Mouse (Mus musculus) retina, postnatal 1 day (tissue): ENCODE results near the gene Sowaha.

ENCODE experiments used
- DNase-seq: peaks from one replicate; pipeline ENCODE4 v3.0.0-alpha.2; 2012

The Sowaha gene

GRCm38 (mm10) chr11:53469968-53470695 is 9.9 kb downstream of the Sowaha start, which contains the start of gene Gm9837:
TSS of gene Gm9837 (minus strand) at chr11:53470479.
- peak; percentile 94 for DNase-seq

DNA sequence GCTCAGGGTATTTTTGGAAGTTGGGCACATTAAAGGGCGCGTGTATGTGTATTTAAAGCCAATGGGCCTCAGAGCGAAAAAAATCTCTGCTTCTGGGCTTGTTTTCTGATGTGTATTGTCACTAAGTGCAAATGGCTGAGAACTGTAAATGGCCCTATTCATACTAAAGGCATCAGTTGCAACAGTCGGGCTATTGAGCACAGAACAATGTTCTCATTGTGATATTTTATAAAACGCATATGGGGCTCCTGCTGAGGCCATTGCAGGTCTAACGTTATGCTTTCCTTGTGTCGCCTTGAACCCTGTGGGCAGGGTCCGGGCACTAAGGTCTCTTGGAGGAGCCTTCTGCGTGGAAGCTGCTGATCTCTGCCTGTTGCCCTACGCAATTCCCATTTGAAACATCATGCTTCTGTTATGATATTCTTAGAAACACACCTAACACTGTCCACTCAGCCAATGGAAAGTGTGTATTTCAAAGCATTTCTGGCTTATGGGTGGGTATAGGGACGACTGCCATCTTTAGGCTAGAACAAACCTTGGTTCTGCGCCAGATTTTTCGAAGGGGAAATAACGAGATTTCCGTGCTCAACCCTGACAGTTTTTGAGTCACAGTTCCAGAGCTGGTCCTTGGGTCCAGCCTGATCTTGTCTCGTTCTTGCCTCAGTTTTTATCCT is 10.6 kb downstream of the Sowaha start:
- DNase-seq = peak; percentile 67

DNA sequence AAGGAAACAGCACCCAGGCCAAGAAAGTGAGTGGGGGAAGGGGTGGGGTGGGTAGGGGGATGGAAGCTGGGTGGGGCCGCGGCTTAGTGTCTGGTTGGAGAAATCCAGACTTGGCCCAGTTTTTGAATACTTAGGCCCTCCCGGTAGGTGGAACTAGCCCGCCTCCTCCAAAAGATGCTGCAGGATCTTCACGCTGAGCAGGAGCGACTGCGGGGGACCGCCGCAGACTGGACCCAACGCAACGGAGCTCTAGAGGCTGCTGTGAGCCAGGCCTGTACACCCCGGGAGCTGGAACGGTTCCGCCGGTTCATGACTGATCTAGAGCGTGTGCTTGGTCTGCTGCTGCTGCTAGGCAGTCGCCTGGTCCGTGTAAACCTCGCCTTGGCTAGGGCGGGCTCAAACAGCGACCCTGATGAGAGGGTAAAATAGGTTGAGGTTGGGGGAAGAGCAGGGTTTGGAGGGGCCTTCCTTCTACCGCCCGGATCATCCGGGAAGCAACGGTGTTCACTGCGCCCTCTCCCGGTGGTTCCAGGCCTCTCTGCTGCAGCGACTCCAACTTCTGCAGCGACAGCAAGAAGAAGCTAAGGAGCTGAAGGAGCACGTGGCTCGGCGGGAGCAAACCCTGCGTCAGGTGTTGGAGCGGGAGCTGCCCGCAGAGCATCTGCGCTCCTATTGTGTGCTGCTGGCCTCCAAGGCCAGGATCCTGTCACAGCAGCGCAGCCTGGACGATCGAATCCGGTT is 13.7 kb downstream of the Sowaha start:
- peak; percentile 88 for DNase-seq

DNA sequence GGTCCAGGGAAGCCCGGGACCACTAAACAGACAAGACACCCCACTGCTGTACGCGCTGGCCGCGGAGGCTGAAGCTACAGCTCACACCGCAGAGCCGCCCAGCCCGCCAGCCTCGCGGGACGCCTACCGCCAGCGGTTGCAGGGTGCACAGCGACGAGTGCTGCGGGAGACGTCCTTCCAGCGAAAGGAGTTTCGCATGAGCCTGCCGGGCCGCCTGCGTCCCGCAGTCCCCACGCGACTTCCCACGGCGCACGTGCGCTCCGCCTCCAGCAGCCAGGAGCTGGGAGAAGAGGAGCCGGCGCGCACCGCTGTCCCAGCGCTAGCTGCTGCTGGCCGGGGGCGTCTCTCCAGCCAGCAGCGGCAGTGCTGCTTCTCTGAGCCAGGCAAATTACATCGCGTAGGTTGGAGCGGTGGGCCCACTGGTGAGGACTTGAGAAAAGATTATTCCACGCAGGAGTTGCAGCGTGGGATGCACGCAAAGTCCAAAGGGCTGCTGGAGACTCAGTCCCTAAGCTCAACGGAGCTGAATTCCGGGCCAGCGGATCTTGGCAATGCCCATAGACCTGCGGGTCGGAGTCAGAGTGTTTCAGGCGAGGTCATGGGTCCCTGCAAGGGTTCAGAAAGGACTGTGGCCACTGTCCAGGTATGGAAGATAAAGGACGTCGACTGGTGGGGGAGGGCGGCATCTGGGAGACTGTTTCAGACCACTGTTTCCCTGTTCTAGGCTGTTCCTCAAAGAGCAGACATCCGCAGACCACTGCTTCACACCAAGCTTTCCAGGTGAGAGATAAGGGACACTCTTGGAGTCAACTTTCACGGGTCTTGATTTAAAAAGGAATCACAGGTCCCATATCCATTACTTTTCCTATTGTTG is 16.3 kb downstream of the Sowaha start:
- peak; percentile 67 for DNase-seq

DNA sequence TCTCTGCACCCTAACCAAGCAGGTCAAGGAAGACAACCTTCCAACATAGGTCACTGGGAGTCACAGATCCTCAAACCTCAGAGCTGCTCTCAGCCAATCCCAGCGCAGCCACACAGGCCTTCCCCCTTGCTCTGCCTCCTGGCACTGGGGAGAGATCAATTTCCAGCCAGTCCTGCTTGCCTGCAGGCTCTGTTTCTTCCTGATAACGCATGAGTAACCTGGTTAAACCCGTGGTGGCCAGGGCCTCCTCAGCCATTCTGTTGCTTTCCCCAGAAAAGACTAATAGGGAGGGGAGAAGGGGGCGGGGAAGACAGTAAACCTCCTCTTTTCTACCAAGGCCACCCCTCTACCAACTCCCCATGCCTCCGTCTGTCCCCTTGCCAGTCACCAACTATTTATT is 18.3 kb downstream of the Sowaha start:
- peak; percentile 54 for DNase-seq

GRCm38 (mm10) chr11:53460192-53460591 is 19.9 kb downstream of the Sowaha start:
- no peak for DNase-seq

DNA sequence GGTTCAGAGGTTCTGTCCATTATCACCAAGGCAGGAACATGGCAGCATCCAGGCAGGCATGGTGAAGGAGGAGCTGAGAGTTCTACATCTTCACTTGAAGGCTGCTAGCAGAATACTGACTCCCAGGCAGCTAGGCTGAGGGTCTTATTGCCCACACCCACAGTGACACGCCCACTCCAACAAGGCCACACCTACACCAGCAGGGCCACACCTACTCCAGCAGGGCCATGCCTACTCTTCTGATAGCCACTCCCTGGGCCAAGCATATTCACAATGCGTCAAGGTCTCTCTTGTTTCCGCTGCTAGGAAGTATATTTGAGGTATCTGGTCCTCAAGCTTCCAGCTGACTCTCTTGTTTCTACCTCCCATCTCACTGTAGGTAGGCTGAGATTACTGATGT is 21.1 kb downstream of the Sowaha start:
- no peak for DNase-seq

DNA sequence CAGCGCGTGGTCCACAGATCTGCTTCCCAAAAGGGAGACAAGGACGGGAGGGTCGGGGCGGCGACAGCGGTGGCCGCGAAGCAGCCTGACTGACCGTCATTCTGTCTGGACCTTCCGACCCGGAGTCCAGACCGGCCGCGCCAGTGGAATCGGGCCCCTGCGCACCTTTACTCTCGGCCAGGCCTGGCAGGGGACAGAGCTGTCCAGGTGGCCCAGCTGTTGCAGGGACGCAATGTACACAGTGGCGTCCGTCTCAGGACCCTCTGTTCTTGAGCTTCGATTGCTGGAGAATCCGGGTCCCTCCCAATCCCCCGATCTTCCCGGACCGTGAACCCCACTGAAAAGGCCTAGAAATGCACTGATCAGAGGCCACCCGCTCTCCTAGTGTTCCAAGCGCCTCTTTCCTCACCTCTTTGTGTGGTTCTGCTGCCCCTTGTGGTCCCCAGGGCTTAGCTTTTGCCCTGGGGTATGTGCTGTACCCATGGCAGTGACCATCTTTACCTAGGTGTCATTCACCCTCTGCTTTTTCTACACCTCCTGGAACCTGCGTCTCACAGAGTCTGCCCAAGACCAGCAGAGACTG is 22.6 kb downstream of the Sowaha start:
- peak; percentile 46 for DNase-seq

- peak; percentile 63 for DNase-seq
Measured at GRCm38 (mm10) chr11:53456474-53457371, 23.4 kb downstream of the Sowaha start, which contains the start of the genes Gm10447 and Shroom1. TSS of gene Gm10447 (minus strand) at chr11:53457110. TSS of gene Shroom1 (plus strand) at chr11:53457205.

- DNase-seq = no peak
Measured at GRCm38 (mm10) chr11:53453031-53453430, 27.0 kb downstream of the Sowaha start.

DNA sequence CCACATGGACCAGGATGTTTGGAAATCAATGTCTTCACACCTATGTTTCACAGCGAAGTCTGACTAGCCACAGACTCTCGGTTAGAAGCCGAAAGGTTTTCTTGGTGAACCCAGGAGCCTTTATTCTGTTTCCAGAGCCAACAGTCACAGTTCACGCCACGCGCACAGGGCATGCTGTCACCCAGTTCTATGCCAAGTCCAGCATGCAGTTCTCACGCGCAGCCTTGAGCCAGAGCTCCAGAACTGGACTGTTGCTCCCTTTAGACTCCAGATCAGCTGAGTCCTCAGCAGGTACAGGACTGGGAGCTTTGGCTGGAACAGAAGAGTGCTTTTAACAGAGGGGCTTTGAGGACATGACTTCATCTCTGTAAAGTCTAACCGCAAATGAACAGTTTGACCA is 27.7 kb downstream of the Sowaha start:
- DNase-seq = no peak

DNA sequence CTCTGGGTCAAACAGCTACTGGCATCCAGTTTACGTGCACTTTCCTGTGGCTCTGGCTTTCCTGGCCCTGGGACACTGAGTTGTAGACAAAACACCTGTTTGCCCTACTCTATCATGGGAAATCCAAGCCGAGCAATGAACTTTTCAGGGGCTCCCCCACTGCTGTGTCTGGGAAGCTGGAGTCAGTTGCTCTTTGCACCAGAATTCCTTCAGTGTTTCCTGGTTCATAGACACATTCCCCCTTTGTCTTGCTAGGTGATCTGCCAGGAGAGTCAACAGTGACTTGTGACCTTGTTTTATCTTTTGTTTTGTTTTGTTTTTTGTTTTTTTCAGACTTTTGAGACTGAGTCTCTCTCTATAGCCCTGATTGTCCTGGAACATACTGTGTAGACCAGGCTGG is 28.7 kb downstream of the Sowaha start:
- no peak for DNase-seq

DNA sequence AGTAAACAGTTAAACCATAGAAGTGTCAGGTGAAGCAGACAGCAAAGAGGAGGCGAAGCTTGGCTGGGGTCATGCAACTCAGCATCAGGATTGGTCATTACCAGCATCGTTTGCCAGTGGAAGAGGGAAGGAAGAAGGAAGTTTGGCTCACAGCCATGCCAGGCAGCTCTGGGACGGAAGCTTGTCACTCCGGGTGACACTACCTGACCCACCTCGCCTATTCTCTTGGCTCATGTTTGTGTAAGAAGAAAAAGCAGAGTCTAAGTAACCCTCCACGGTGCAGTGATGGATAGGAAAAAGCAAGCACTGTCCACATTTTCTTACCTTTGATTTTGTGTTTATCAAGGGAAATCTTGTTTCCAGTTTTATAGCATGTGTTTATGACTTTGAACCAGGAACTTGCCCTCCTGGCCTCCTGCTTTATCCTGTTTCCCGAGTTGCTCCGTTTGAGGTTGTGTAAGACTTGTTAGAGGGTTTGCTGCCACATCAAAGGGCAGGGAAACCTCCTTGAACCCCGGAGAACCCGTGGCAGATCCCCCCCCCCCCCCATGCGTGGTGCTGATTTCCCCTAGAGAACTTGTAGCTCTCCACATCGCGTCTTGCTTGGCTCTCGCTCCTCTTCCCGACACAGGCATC is 29.9 kb downstream of the Sowaha start:
- DNase-seq = no peak

GRCm38 (mm10) chr11:53448529-53448928 is 31.5 kb downstream of the Sowaha start:
- DNase-seq = no peak

DNA sequence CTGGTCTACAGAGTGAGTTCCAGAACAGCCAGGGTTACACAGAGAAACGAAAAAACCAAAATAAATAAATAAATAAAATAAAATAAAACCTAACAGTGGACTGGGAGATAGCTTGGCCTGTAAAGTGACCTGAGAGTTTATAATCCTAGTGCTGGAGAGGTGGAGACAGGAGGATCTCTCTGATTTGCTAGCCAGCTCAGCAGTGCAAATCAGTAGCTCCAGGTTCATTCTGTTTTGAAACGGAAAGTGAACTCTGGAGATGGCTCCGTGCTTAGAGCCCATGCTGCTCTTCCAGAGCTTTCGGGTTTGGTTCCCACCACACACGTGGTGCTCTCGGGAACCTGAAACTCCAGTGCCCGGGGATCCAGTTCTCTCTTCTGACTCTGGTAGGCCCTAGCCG is 32.1 kb downstream of the Sowaha start:
- no peak for DNase-seq

- DNase-seq = no peak
Measured at GRCm38 (mm10) chr11:53446183-53446582, 33.9 kb downstream of the Sowaha start.

DNA sequence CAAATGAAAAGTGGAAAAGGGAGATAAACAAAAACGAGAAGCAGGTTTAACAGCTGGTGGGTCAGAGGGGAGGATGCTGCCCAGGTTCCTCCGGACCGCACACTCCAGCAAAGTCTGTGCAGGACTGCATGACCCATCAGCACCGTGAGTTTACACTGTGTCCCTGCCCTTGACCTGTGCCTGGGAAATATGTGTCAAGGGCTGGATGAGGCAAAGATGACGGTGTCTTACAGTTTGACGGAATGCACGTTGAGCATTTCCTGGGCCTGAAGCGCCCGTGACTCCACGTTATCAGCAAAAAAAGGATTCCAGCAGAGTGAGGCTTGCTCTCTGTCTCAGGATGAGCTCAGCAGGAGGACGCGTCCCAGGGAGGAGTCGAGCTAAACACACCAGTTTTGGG is 34.5 kb downstream of the Sowaha start:
- no peak for DNase-seq

DNA sequence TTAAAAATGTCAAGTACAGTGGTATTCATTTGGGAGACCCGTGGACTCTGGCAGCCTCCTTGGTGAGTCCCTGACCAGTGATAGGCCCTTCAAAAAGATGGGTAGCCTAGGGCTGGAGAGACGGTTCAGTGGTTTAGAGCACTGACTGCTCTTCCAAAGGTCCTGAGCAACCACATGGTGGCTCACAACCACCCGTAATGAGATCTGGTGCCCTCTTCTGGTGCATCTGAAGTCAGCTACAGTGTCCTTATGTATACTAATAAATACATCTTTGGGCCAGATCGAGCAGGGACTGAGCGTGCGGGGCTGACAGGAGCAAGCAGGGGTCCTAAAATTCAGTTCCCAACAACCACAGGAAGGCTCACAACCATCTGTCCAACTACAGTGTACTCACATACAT is 36.2 kb downstream of the Sowaha start:
- DNase-seq = peak; percentile 26

- DNase-seq = no peak
Measured at GRCm38 (mm10) chr11:53441921-53442320, 38.2 kb downstream of the Sowaha start.

- no peak for DNase-seq
Measured at GRCm38 (mm10) chr11:53436338-53436737, 43.7 kb downstream of the Sowaha start.

- no peak for DNase-seq
Measured at GRCm38 (mm10) chr11:53435504-53435903, 44.6 kb downstream of the Sowaha start.
